Mouse (Mus musculus) brain, embryonic 14.5 days (tissue): ENCODE results near the gene Bex2.
"Not testable (repeated sequence)": the region's sequence is repeated elsewhere in the genome, so short reads cannot be mapped to it uniquely, and the experiment has no call there.

Experiments
- CTCF ChIP-seq: fragments of 200-500 bp; IDR thresholded peaks from 2 replicates; pipeline ENCODE4 v1.5.1; 2012; ENCODE audit warnings: inconsistent platforms, mild to moderate bottlenecking, moderate library complexity, borderline replicate concordance; ENCODE audit not compliant: insufficient read depth, insufficient read length; ENCODE audit errors: extremely low read depth
- POLR2A ChIP-seq: fragments of 200-500 bp; IDR thresholded peaks from 2 replicates; pipeline ENCODE4 v1.6.1; 2012; ENCODE audit warnings: mild to moderate bottlenecking, inconsistent platforms, borderline replicate concordance; ENCODE audit not compliant: poor library complexity, insufficient read depth, insufficient read length, severe bottlenecking; ENCODE audit errors: extremely low read depth

DNA sequence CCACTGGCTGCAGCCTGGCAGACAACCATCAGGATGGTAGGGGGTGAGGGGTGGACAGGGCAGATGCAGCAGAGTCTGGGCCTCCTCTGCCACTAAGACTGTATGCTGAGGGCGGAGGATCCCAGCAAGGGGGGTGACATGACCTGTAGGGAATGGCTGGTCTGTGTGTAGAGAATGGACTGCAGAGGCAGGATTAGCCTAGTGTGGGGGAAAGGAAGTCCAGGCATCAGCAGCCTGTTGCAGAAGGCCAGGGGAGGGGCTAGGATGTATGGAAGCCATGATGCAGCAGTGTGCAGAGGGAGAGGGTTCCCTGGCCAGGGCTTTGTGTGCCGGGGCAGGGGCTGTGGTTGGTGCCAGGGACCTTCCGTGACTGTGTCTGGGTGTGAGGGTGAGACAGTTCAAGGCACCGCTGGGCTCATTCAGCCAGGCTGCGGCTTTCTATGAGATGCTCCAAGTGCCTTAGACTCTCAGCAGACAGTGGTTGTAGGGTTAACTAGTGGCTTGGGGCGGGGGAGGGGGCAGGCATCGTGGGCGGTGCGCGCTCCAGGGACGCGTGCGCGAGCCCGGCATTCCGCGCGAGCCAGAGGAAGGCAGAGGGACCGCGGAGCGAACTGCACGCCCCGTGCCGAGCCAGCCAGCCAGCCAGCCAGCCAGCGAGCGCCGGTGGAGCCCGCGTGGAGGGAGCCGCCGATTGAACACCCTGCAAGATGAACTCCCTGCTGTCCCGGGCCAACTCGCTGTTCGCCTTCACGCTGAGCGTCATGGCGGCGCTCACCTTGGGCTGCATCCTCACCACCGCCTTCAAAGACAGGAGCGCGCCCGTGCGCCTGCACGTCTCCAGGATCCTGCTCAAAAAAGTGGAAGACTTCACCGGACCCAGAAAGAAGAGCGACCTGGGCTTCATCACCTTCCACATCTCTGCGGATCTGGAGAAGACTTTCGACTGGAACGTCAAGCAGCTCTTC is 35.0 kb downstream of the Bex2 start, which contains the start of gene Arxes1:
- not testable (repeated sequence) for TF ChIP-seq CTCF, POLR2A
